Mouse (Mus musculus): Measurements from ENCODE around the gene Arf6. TPM values are rescaled to one million over a fixed set of nuclear protein-coding genes. Genes with fewer than 3 reads are reported as not detected.
"Not testable (repeated sequence)": the region's sequence is repeated elsewhere in the genome, so short reads cannot be mapped to it uniquely, and the experiment has no call there.

The Arf6 gene
- polyA plus RNA-seq, 1 experiment from 2014 or later: 54.9 TPM

- 46% methylated on average over 4 of the region's 4 CpGs for WGBS
- no peaks in the 10 kb centered on the region for H3K36me3 ChIP-seq
- H3K27me3 ChIP-seq (replicated peaks): no peaks in the 10 kb centered on the region
- no peak overlapping the region for H3K9ac ChIP-seq
- H3K27ac ChIP-seq: peak overlapping the region; percentile 93; the same call in 1 of the 2 replicates
- H3K9me3 ChIP-seq: no peaks in the 10 kb centered on the region
- no peak for ATAC-seq
- H3K4me3 ChIP-seq (replicated peaks): peak overlapping the region; percentile 42; the same call in 1 of the 2 replicates
- 0 out of 2 replicates have a peak, but pooled peaks cover 2% of the 10 kb centered on the region for H3K4me1 ChIP-seq (replicated peaks)
- H3K4me2 ChIP-seq (replicated peaks): peak overlapping the region; percentile 67
Measured at GRCm38 (mm10) chr12:69362388-69362787, 9.6 kb upstream of the Arf6 start.

GRCm38 (mm10) chr12:69363110-69363509 is 8.8 kb upstream of the Arf6 start:
- H3K4me2 ChIP-seq (replicated peaks); H3K4me1 ChIP-seq (replicated peaks); H3K9ac ChIP-seq; H3K4me3 ChIP-seq (replicated peaks); H3K9me3 ChIP-seq; H3K27me3 ChIP-seq (replicated peaks); ATAC-seq; H3K36me3 ChIP-seq; H3K27ac ChIP-seq: not testable (repeated sequence)
- WGBS: 96% methylated on average over 7 of the region's 7 CpGs

GRCm38 (mm10) chr12:69363899-69364762 is 7.8 kb upstream of the Arf6 start:
- Histone ChIP-seq H3K9me3 (no peaks in the 10 kb centered on the region), H3K9ac (peak overlapping the region; percentile 61), H3K4me3 (replicated peaks) (peak overlapping the region; percentile 54), H3K4me1 (replicated peaks) (0 out of 2 replicates have a peak, but pooled peaks cover 2% of the 10 kb centered on the region), H3K27me3 (replicated peaks) (no peaks in the 10 kb centered on the region), H3K36me3 (no peaks in the 10 kb centered on the region), H3K4me2 (replicated peaks) (peak overlapping the region; percentile 65), H3K27ac (peak overlapping the region; percentile 86)
- peak; percentile 67 for ATAC-seq
- 4% methylated on average over 32 of the region's 32 CpGs for WGBS

- WGBS: 87% methylated on average over 7 of the region's 7 CpGs
Measured at GRCm38 (mm10) chr12:69365757-69366156, 6.2 kb upstream of the Arf6 start.

GRCm38 (mm10) chr12:69366424-69366823 is 5.5 kb upstream of the Arf6 start:
- no peak overlapping the region for H3K9ac ChIP-seq
- H3K36me3 ChIP-seq: no peaks in the 10 kb centered on the region
- H3K27me3 ChIP-seq (replicated peaks): no peaks in the 10 kb centered on the region
- H3K27ac ChIP-seq: no peak overlapping the region
- ATAC-seq: no peak
- H3K9me3 ChIP-seq: no peaks in the 10 kb centered on the region
- peaks cover 5% of the 10 kb centered on the region; the same call in 1 of the 2 replicates for H3K4me1 ChIP-seq (replicated peaks)
- no peak overlapping the region for H3K4me2 ChIP-seq (replicated peaks)
- no peak overlapping the region for H3K4me3 ChIP-seq (replicated peaks)

More at GRCm38 (mm10) chr12:69365757-69366156, 6.2 kb upstream of the Arf6 start:
- Histone ChIP-seq H3K4me3 (replicated peaks) (no peak overlapping the region), H3K36me3 (no peaks in the 10 kb centered on the region), H3K4me1 (replicated peaks) (peaks cover 3% of the 10 kb centered on the region; the same call in 1 of the 2 replicates), H3K9me3 (no peaks in the 10 kb centered on the region), H3K27ac (no peak overlapping the region), H3K4me2 (replicated peaks) (no peak overlapping the region), H3K27me3 (replicated peaks) (no peaks in the 10 kb centered on the region), H3K9ac (no peak overlapping the region)
- ATAC-seq: no peak

GRCm38 (mm10) chr12:69367557-69367956 is 4.4 kb upstream of the Arf6 start:
- 36% methylated on average over 2 of the region's 2 CpGs for WGBS

GRCm38 (mm10) chr12:69370936-69371335 is 1.0 kb upstream of the Arf6 start:
- H3K4me1 ChIP-seq (replicated peaks): peaks cover 3% of the 10 kb centered on the region; the same call in 1 of the 2 replicates
- H3K4me3 ChIP-seq (replicated peaks): peak overlapping the region; percentile 99
- no peaks in the 10 kb centered on the region for H3K36me3 ChIP-seq
- peak overlapping the region; percentile 98 for H3K27ac ChIP-seq
- WGBS: 13% methylated on average over 7 of the region's 7 CpGs
- no peak for ATAC-seq
- no peaks in the 10 kb centered on the region for H3K9me3 ChIP-seq
- H3K4me2 ChIP-seq (replicated peaks): peak overlapping the region; percentile 74
- H3K9ac ChIP-seq: peak overlapping the region; percentile 80
- no peaks in the 10 kb centered on the region for H3K27me3 ChIP-seq (replicated peaks)

More at GRCm38 (mm10) chr12:69367557-69367956, 4.4 kb upstream of the Arf6 start:
- Histone ChIP-seq H3K36me3 (no peaks in the 10 kb centered on the region), H3K9ac (no peak overlapping the region), H3K9me3 (no peaks in the 10 kb centered on the region), H3K4me2 (replicated peaks) (no peak overlapping the region), H3K27me3 (replicated peaks) (no peaks in the 10 kb centered on the region), H3K27ac (no peak overlapping the region), H3K4me1 (replicated peaks) (peaks cover 3% of the 10 kb centered on the region; the same call in 1 of the 2 replicates), H3K4me3 (replicated peaks) (no peak overlapping the region)
- no peak for ATAC-seq

GRCm38 (mm10) chr12:69371421-69371853 is 513 bp upstream of the Arf6 start:
- peaks cover 6% of the 10 kb centered on the region; the same call in 1 of the 2 replicates for H3K4me1 ChIP-seq (replicated peaks)
- no peaks in the 10 kb centered on the region for H3K36me3 ChIP-seq
- H3K27me3 ChIP-seq (replicated peaks): no peaks in the 10 kb centered on the region
- no peaks in the 10 kb centered on the region for H3K9me3 ChIP-seq
- WGBS: under 1% methylated on average over 24 of the region's 24 CpGs
- peak overlapping the region; percentile 99 for H3K4me3 ChIP-seq (replicated peaks)
- peak; percentile 85 for ATAC-seq
- peak overlapping the region; percentile 74 for H3K4me2 ChIP-seq (replicated peaks)
- H3K27ac ChIP-seq: peak overlapping the region; percentile 98
- H3K9ac ChIP-seq: peak overlapping the region; percentile 80

- WGBS: under 1% methylated on average over 42 of the region's 42 CpGs
- peak overlapping the region; percentile 74 for H3K4me2 ChIP-seq (replicated peaks)
- no peaks in the 10 kb centered on the region for H3K36me3 ChIP-seq
- H3K27me3 ChIP-seq (replicated peaks): no peaks in the 10 kb centered on the region
- peaks cover 6% of the 10 kb centered on the region; the same call in 1 of the 2 replicates for H3K4me1 ChIP-seq (replicated peaks)
- peak overlapping the region; percentile 95 for H3K9ac ChIP-seq
- ATAC-seq: peak; percentile 7
- H3K4me3 ChIP-seq (replicated peaks): peak overlapping the region; percentile 99
- no peaks in the 10 kb centered on the region for H3K9me3 ChIP-seq
- H3K27ac ChIP-seq: peak overlapping the region; percentile 98
Measured at GRCm38 (mm10) chr12:69372731-69373331, 881 bp downstream of the Arf6 start.

- ATAC-seq: no peak
- Histone ChIP-seq H3K4me1 (replicated peaks) (peaks cover 6% of the 10 kb centered on the region; the same call in 1 of the 2 replicates), H3K27ac (no peak overlapping the region), H3K36me3 (no peaks in the 10 kb centered on the region), H3K4me2 (replicated peaks) (peak overlapping the region; percentile 74), H3K9ac (peak overlapping the region; percentile 95), H3K27me3 (replicated peaks) (no peaks in the 10 kb centered on the region), H3K9me3 (no peaks in the 10 kb centered on the region), H3K4me3 (replicated peaks) (peak overlapping the region; percentile 99)
- 34% methylated on average over 11 of the region's 11 CpGs for WGBS
Measured at GRCm38 (mm10) chr12:69373850-69374766, 2.2 kb downstream of the Arf6 start.

GRCm38 (mm10) chr12:69376132-69376531 is 4.2 kb downstream of the Arf6 start:
- no peak for ATAC-seq
- Histone ChIP-seq H3K27ac (no peak overlapping the region), H3K4me2 (replicated peaks) (peak overlapping the region; percentile 19; the same call in 1 of the 2 replicates), H3K36me3 (no peaks in the 10 kb centered on the region; the same call in 1 of the 2 replicates), H3K4me3 (replicated peaks) (no peak overlapping the region), H3K9me3 (no peaks in the 10 kb centered on the region), H3K27me3 (replicated peaks) (no peaks in the 10 kb centered on the region), H3K4me1 (replicated peaks) (peaks cover 3% of the 10 kb centered on the region; the same call in 1 of the 2 replicates), H3K9ac (no peak overlapping the region)
- 71% methylated on average over 2 of the region's 2 CpGs for WGBS

Measured in intestine, embryonic 15.5 days (tissue).